Mouse (Mus musculus) kidney, postnatal 14 days (tissue): Measurements from ENCODE around the gene Vps37b.
A peak's percentile ranks its signal among the peaks of the same experiment; 100 is the strongest.

Source experiments
- DNase-seq: peaks from one replicate; pipeline ENCODE4 v3.0.0; 2022; ENCODE audit warnings: mixed read lengths

The Vps37b gene

GRCm38 (mm10) chr5:123977231-123977630, 54.8 kb downstream of the Vps37b start:
- DNase-seq: no peak

- DNase-seq: peak; percentile 66
Observed at GRCm38 (mm10) chr5:123975668-123976180, 56.3 kb downstream of the Vps37b start.

GRCm38 (mm10) chr5:123974616-123975111, 57.4 kb downstream of the Vps37b start:
- no peak for DNase-seq

GRCm38 (mm10) chr5:123974179-123974485, 57.9 kb downstream of the Vps37b start:
- no peak for DNase-seq

GRCm38 (mm10) chr5:123973299-123974178, 58.5 kb downstream of the Vps37b start, which contains the start of gene Hip1r:
Hip1r (plus strand) TSS chr5:123973628.
- peak; percentile 92 for DNase-seq

GRCm38 (mm10) chr5:123972453-123972852, 59.6 kb downstream of the Vps37b start:
- no peak for DNase-seq

GRCm38 (mm10) chr5:123970576-123970975, 61.5 kb downstream of the Vps37b start:
- DNase-seq: no peak

GRCm38 (mm10) chr5:123969216-123969615, 62.9 kb downstream of the Vps37b start:
- peak; percentile 73 for DNase-seq

- no peak for DNase-seq
Observed at GRCm38 (mm10) chr5:123968468-123968867, 63.6 kb downstream of the Vps37b start.

GRCm38 (mm10) chr5:123966759-123967158, 65.3 kb downstream of the Vps37b start:
- DNase-seq: no peak

GRCm38 (mm10) chr5:123964208-123964607, 67.9 kb downstream of the Vps37b start:
- no peak for DNase-seq

GRCm38 (mm10) chr5:123961046-123961445, 71.0 kb downstream of the Vps37b start:
- DNase-seq: no peak

- DNase-seq: no peak
Observed at GRCm38 (mm10) chr5:123960129-123960528, 71.9 kb downstream of the Vps37b start.

GRCm38 (mm10) chr5:123959018-123959417, 73.1 kb downstream of the Vps37b start:
- no peak for DNase-seq

GRCm38 (mm10) chr5:123957213-123957612, 74.9 kb downstream of the Vps37b start:
- no peak for DNase-seq
